Mouse (Mus musculus): ENCODE results near the gene Gm7137.
"Not testable (repeated sequence)": the region's sequence is repeated elsewhere in the genome, so short reads cannot be mapped to it uniquely, and the experiment has no call there.

Gene Gm7137

DNA sequence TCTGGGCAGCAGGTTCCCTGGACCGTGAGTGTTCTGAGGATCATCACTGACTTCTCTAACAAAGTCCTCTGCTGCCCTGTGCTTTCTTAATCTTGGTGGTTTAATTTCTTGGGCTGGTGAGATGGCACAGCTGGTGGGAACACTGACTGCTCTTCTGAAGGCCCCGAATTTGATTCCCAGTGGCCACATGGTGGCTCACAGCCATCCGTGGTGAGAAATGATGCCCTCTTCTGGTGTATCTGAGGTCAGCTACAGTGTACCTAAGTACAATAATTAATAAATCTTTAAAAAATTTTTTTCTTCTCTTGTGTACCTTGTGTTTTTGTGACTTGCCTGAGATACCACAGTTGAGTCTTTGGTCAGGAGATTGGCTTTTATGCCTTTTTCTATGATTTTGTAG lies 35.7 kb downstream of the Gm7137 start:
- DNase-seq (ENCODE audit: low spot score in 2 of 2) = not testable (repeated sequence)

DNA sequence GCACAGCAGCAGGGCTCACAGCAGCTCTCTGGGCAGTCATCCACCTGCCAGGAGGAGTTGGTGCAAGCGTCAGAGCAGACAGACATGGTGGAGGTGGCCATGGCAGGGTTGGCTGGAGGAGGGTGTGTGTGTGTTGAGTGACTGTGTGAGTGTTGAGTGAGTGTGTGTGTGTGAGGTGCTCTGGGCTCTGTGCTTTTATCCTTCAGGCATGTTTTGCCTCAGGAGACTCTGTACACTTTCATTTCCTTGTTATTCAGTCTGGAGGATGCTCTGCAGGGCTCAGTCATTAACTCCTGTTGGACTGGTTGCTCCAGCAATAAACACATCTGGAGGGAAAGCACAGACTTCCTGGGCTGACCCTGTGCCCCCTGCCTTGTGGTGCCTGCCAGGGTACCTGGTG lies 36.7 kb downstream of the Gm7137 start, which contains the start of gene Gm9736:
Gene Gm9736 (minus strand): TSS at position 101 of the 400 bp plus-strand sequence.
- not testable (repeated sequence) for DNase-seq (ENCODE audit: low spot score in 2 of 2)

DNA sequence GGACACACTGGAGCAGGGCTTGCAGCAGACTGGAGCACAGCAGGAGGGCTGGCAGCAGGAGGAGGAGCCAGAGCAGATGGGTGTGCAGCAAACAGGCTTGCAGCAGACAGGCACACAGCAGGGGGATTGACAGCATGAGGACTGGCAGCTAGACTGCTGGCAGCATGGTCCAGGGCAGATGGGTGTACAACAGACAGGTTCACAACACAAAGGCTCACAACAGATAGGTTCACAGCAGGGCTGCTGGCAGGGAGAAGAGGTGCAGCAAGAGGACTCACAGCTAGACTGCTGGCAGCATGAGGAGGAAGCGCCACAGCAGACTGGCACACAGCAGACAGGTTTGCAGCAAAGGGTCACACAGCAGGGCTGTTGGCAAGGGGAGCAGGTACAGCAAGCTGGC lies 37.3 kb downstream of the Gm7137 start:
- DNase-seq (ENCODE audit: low spot score in 2 of 2) = not testable (repeated sequence)

DNA sequence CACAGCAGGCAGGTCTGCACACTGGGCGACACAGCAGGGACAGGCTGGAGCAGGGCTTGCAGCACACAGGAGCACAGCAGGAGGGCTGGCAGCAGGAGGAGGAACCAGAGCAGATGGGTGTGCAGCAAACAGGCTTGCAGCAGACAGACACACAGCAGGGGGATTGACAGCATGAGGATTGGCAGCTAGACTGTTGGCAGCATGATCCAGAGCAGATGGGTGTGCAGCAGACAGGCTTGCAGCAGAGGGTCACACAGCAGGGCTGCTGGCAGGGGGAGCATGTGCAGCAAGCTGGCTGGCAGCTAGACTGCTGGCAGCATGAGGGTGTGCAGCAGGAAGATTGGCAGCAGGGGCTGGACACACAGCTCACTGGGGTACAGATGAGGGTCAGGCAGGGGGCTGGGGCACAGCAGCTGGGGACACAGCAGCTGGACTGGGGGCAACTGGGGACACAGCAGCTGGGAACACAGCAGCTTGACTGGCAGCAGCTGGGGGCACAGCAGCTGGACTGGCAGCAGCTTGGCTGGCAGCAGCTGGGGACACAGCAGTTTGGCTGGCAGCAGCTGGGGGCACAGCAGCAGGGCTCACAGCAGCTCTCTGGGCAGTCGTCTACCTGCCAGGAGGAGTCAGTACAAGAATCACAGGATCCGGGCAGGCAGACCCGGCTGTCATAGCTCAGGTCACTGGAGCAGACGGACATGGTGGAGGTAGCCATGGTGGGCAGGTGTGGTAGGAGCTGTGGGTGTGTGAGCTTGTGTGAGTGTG lies 45.9 kb downstream of the Gm7137 start, which contains the start of gene Gm18596:
Gene Gm18596 (minus strand): TSS at position 715 of the 765 bp plus-strand sequence.
- DNase-seq (ENCODE audit: low spot score in 2 of 2) = not testable (repeated sequence)

DNA sequence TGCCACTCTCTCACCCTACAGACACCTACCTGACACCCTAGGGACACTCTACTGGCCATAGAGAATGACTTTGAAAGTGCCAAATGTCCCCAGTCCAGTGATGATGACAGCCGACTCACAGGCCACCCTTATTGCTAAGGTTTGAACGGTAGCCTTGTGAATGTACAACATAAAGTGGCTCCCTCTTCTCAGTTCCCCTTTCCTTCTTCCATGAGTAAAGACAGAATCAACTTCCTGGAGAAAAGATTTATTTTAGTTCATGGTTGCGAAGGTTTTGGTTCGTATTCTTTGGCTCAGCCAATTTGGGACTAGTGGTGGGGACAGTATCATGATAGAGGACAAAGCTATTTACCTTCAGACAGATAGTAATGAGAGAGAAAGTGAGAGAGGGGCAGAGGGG lies 49.1 kb downstream of the Gm7137 start:
- no peak for DNase-seq (ENCODE audit: low spot score in 2 of 2)
